In genomic region chr2:19301251-19301650, GRCm38 (mm10) we compare ENCODE assay signal across 8 mouse cellular contexts.
DNase-seq lines count a peak whose midpoint lies in the region; ATAC-seq and TF ChIP-seq lines count a peak whose summit lies in the region.

No protein-coding gene starts in this region.

- no peaks in the 10 kb centered on the region; the same call in 1 of the 2 replicates for H3K4me1 ChIP-seq in small intestine, adult 2 months (ENCODE audit: control insufficient read depth, insufficient read depth, insufficient read length, low read length)

- DNase-seq in gastrocnemius, postnatal 25 days, result peak; percentile 5
- DNase-seq in gastrocnemius, postnatal 36 days, result no peak
- DNase-seq in CD8-positive naive resting alpha-beta T cell, adult 2 months (ENCODE audit: low read depth in 2 of 2, low spot score in 2 of 2), result peak; percentile 41 to 50
- DNase-seq in lung, adult 18-20 months, result peak; percentile 16 to 47
- DNase-seq in kidney, adult 9 months, result no peak
- no peak for DNase-seq in testis, postnatal 10 days (ENCODE audit: low spot score)

- intact Hi-C loops in gastrocnemius, postnatal 36 days (cut with DNase I), result no loop called here

- no peaks in the 10 kb centered on the region for H3K27me3 ChIP-seq in small intestine, adult 2 months (ENCODE audit: control insufficient read depth, insufficient read depth, low read length)

- TF ChIP-seq CTCF in small intestine, adult 2 months (IDR thresholded peaks at IDR 0.05; ENCODE audit: extremely low read depth, insufficient read length, insufficient replicate concordance, low read depth, low read length), result no peak

- no peak for TF ChIP-seq POLR2A in small intestine, adult 2 months (IDR thresholded peaks at IDR 0.05; ENCODE audit: low read depth, low read length)

- no peak for ATAC-seq in frontal cortex, adult (ENCODE audit: low TSS enrichment)

- no peaks in the 10 kb centered on the region for H3K36me3 ChIP-seq in small intestine, adult 2 months (ENCODE audit: control insufficient read depth, insufficient read depth, low read length)

- 0 out of 2 replicates have a peak overlapping the region, but pooled peaks have one; percentile 9 for H3K4me3 ChIP-seq in small intestine, adult 2 months (ENCODE audit: low read depth, low read length)

- 24% methylated on average over 6 of the region's 6 CpGs for WGBS in small intestine, adult 2 months

- H3K27ac ChIP-seq in small intestine, adult 2 months (ENCODE audit: insufficient read depth, low read depth, low read length), result no peak overlapping the region

Comparison
In these comparisons a context has a peak if more than half of its experiments do, and no peak if none do; other contexts are left out.
1. DNase-seq: peak in gastrocnemius, postnatal 25 days (single experiment), CD8-positive naive resting alpha-beta T cell, adult 2 months (2 of 2) and lung, adult 18-20 months (2 of 2); none in gastrocnemius, postnatal 36 days (0 of 2), kidney, adult 9 months (single experiment) and testis, postnatal 10 days (single experiment).